Mouse (Mus musculus) heart, adult 2 months (tissue): Measurements from ENCODE around the gene Bean1. TPM values are rescaled to one million over a fixed set of nuclear protein-coding genes. Genes with fewer than 3 reads are reported as not detected.

Experiments
- DNase-seq, 2 experiments: peaks; one replicate each; pipeline ENCODE4 v3.0.0; 2021
- H3K27ac ChIP-seq: fragments of 200-600 bp; 2 replicates; pipeline ENCODE4 v1.8.1; 2022
- H3K27me3 ChIP-seq: fragments of 200-500 bp; 2 replicates; pipeline ENCODE4 v1.6.1; 2012; ENCODE audit warnings: mild to moderate bottlenecking, low read length, inconsistent platforms, mixed read lengths; ENCODE audit not compliant: control insufficient read depth, insufficient read depth
- H3K36me3 ChIP-seq: fragments of 200-500 bp; 2 replicates; pipeline ENCODE4 v1.6.1; 2012; ENCODE audit warnings: low read length, inconsistent platforms; ENCODE audit not compliant: control insufficient read depth, insufficient read depth
- H3K4me1 ChIP-seq: fragments of 200-500 bp; 2 replicates; pipeline ENCODE4 v1.6.1; 2011; ENCODE audit warnings: low read length; ENCODE audit not compliant: control insufficient read depth, insufficient read depth
- H3K4me3 ChIP-seq: fragments of 200-600 bp; 2 replicates; pipeline ENCODE4 v1.8.1; 2022
- H3K79me2 ChIP-seq: fragments of 200-500 bp; replicated peaks from 2 replicates; pipeline ENCODE4 v1.6.1; 2012; ENCODE audit warnings: mild to moderate bottlenecking, inconsistent platforms, low read length, moderate library complexity, mixed read lengths; ENCODE audit not compliant: control insufficient read depth, insufficient read depth
- H3K9ac ChIP-seq: fragments of 200-500 bp; 2 replicates; pipeline ENCODE4 v1.6.1; 2012; ENCODE audit warnings: low read depth, mild to moderate bottlenecking, control low read depth, inconsistent platforms, low read length, mixed read lengths
- CTCF ChIP-seq: fragments of 200-600 bp; IDR thresholded peaks from 2 replicates; pipeline ENCODE4 v1.8.1; 2022; ENCODE audit warnings: antibody characterized with exemption, mild to moderate bottlenecking, moderate library complexity
- EP300 ChIP-seq: fragments of 200-500 bp; IDR thresholded peaks from 2 replicates; pipeline ENCODE4 v1.6.1; 2011; ENCODE audit warnings: low read depth, low read length, control low read depth; ENCODE audit not compliant: insufficient read depth
- POLR2A ChIP-seq: fragments of 200-500 bp; IDR thresholded peaks from 2 replicates; pipeline ENCODE4 v1.6.1; 2011; ENCODE audit warnings: mild to moderate bottlenecking, low read depth, low read length, control low read depth; ENCODE audit not compliant: insufficient read depth
- WGBS: fragments of 180-500 bp; shearing (Covaris S2); methylation state at CpG from one replicate; pipeline ENCODE4 v1.1.7; 2018; 5-methylcytosine and 5-hydroxymethylcytosine counted together
- intact Hi-C: fragments of 180-260 bp; cut with DNase I; formaldehyde crosslinking; loops from one replicate; pipeline ENCODE4 v1.15.1; 2025
- polyA plus RNA-seq: library from polyadenylated mRNA; depleted of rRNA; stranded (reverse); fragments of >200 nt; gene quantifications from 2 replicates; pipeline ENCODE4 v1.2.3, GENCODE M21; 2012
- total RNA-seq, 2 experiments: library from RNA; stranded (reverse); gene quantifications; 2 replicates each; pipeline ENCODE4 v1.2.3; 2021

Gene Bean1
- total and polyA plus RNA-seq, 3 experiments, result 0.91 to 4.1 (median 1.8) TPM

- TF ChIP-seq POLR2A (no peak), EP300 (no peak), CTCF (peak; percentile 86)
- H3K27me3 ChIP-seq, result no peaks in the 10 kb centered on the region
- H3K4me1 ChIP-seq, result no peaks in the 10 kb centered on the region
- H3K27ac ChIP-seq, result no peak overlapping the region
- no peak overlapping the region for H3K9ac ChIP-seq
- 32% methylated on average over 11 of the region's 11 CpGs for WGBS
- intact Hi-C loops, result loop anchor here (1.0 to 5.0 kb wide), 2 partner anchors 73 to 187 kb away; no protein-coding TSS in a partner anchor
- H3K79me2 ChIP-seq, result no peaks in the 10 kb centered on the region
- no peaks in the 10 kb centered on the region for H3K36me3 ChIP-seq
- DNase-seq, result peak; percentile 55 to 65
- H3K4me3 ChIP-seq, result no peak overlapping the region
These were observed 48.8 kb downstream of the Bean1 start for GRCm38 (mm10) chr8:104219079-104219478.

- H3K4me3 ChIP-seq, result no peak overlapping the region
- H3K27ac ChIP-seq, result no peak overlapping the region
- intact Hi-C loops, result loop anchor here (1.0 to 5.0 kb wide), 3 partner anchors 74 to 188 kb away; no protein-coding TSS in a partner anchor
- H3K9ac ChIP-seq, result no peak overlapping the region
- no peaks in the 10 kb centered on the region for H3K4me1 ChIP-seq
- peak; percentile 73 to 81 for DNase-seq
- TF ChIP-seq EP300 (peak; percentile 70; the same call in 1 of the 2 replicates), POLR2A (no peak), CTCF (peak; percentile 94)
- H3K79me2 ChIP-seq, result no peaks in the 10 kb centered on the region
- 38% methylated on average over 5 of the region's 5 CpGs for WGBS
- no peaks in the 10 kb centered on the region for H3K36me3 ChIP-seq
- H3K27me3 ChIP-seq, result no peaks in the 10 kb centered on the region
These were observed 49.6 kb downstream of the Bean1 start for GRCm38 (mm10) chr8:104219806-104220205.

- WGBS, result 89% methylated on average over 5 of the region's 5 CpGs
- Histone ChIP-seq H3K27me3 (no peaks in the 10 kb centered on the region), H3K4me3 (no peak overlapping the region), H3K36me3 (no peaks in the 10 kb centered on the region), H3K9ac (no peak overlapping the region), H3K27ac (no peak overlapping the region), H3K4me1 (no peaks in the 10 kb centered on the region), H3K79me2 (no peaks in the 10 kb centered on the region)
- intact Hi-C loops, result no loop called here
- TF ChIP-seq EP300 (no peak), CTCF (no peak), POLR2A (no peak)
- no peak for DNase-seq
These were observed 56.8 kb downstream of the Bean1 start for GRCm38 (mm10) chr8:104227048-104227447.

- no peak overlapping the region for H3K4me3 ChIP-seq
- no peaks in the 10 kb centered on the region for H3K27me3 ChIP-seq
- H3K79me2 ChIP-seq, result no peaks in the 10 kb centered on the region
- intact Hi-C loops, result no loop called here
- no peak for DNase-seq
- no peaks in the 10 kb centered on the region for H3K4me1 ChIP-seq
- no peaks in the 10 kb centered on the region for H3K36me3 ChIP-seq
- 86% methylated on average over 9 of the region's 9 CpGs for WGBS
- no peak overlapping the region for H3K9ac ChIP-seq
- TF ChIP-seq EP300, result no peak
- no peak for TF ChIP-seq CTCF
- no peak for TF ChIP-seq POLR2A
- no peak overlapping the region for H3K27ac ChIP-seq
These were observed 60.1 kb downstream of the Bean1 start for GRCm38 (mm10) chr8:104230377-104230776.

GRCm38 (mm10) chr8:104232039-104232438, 61.8 kb downstream of the Bean1 start:
- no peak for TF ChIP-seq POLR2A
- TF ChIP-seq EP300, result no peak
- TF ChIP-seq CTCF, result no peak
- Histone ChIP-seq H3K36me3 (no peaks in the 10 kb centered on the region), H3K79me2 (no peaks in the 10 kb centered on the region), H3K4me3 (no peak overlapping the region), H3K4me1 (no peaks in the 10 kb centered on the region), H3K27ac (no peak overlapping the region), H3K9ac (no peak overlapping the region), H3K27me3 (no peaks in the 10 kb centered on the region)
- WGBS, result 95% methylated on average over 4 of the region's 4 CpGs
- no peak for DNase-seq
- intact Hi-C loops, result no loop called here

- intact Hi-C loops, result no loop called here
- H3K79me2 ChIP-seq, result no peaks in the 10 kb centered on the region
- DNase-seq, result no peak
- TF ChIP-seq EP300 (no peak), POLR2A (no peak), CTCF (no peak)
- H3K27me3 ChIP-seq, result no peaks in the 10 kb centered on the region
- no peaks in the 10 kb centered on the region for H3K4me1 ChIP-seq
- 97% methylated on average over 5 of the region's 5 CpGs for WGBS
- H3K27ac ChIP-seq, result no peak overlapping the region
- H3K9ac ChIP-seq, result no peak overlapping the region
- H3K4me3 ChIP-seq, result no peak overlapping the region
- H3K36me3 ChIP-seq, result no peaks in the 10 kb centered on the region
These were observed 62.7 kb downstream of the Bean1 start for GRCm38 (mm10) chr8:104232919-104233318.
